Mouse (Mus musculus) gastrocnemius, postnatal 25 days (tissue): Measurements from ENCODE around the gene Pced1b. TPM values are rescaled to one million over a fixed set of nuclear protein-coding genes. Genes with fewer than 3 reads are reported as not detected.
"Not testable (repeated sequence)": the region's sequence is repeated elsewhere in the genome, so short reads cannot be mapped to it uniquely, and the experiment has no call there.

Experiments used
- DNase-seq: peaks from one replicate; pipeline ENCODE4 v3.0.0; 2022
- total RNA-seq, 2 experiments: library from RNA; stranded (reverse); gene quantifications; 1 replicate in 1 of 2; 2 replicates in 1 of 2; pipeline ENCODE4 v1.2.3; 2021

Gene Pced1b
- total RNA-seq, 2 experiments from 2014 or later, result 0.87 to 1.2 TPM

DNA sequence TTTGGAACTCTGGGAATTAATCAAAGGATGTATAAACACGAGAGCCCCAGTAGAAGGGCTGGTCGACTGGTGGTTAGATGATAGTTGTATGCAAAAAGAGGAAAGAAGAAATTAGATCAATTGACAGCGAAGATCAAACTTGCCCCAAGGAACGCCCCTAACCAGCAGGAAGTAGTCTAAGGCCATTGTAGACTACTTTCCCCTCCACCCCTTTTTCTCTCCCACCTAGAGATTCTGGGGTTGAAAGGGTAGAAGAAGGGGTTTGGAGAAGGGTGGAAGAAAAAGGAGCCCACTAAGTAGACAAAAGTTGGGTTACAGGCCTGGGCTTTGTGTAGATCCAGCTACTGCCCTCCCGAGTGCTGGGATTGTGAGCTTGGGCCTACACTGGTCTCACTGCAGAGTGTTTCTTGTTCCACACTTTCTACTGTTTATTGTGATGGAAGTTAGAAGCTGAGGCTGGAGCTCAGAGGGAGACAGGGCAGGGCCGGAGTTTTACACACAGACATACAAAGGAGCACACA lies 125.8 kb downstream of the Pced1b start:
- DNase-seq, result no peak

- no peak for DNase-seq
Measured at GRCm38 (mm10) chr15:97373203-97374084, 126.5 kb downstream of the Pced1b start.

GRCm38 (mm10) chr15:97374085-97374844 lies 127.4 kb downstream of the Pced1b start:
- DNase-seq, result no peak

DNA sequence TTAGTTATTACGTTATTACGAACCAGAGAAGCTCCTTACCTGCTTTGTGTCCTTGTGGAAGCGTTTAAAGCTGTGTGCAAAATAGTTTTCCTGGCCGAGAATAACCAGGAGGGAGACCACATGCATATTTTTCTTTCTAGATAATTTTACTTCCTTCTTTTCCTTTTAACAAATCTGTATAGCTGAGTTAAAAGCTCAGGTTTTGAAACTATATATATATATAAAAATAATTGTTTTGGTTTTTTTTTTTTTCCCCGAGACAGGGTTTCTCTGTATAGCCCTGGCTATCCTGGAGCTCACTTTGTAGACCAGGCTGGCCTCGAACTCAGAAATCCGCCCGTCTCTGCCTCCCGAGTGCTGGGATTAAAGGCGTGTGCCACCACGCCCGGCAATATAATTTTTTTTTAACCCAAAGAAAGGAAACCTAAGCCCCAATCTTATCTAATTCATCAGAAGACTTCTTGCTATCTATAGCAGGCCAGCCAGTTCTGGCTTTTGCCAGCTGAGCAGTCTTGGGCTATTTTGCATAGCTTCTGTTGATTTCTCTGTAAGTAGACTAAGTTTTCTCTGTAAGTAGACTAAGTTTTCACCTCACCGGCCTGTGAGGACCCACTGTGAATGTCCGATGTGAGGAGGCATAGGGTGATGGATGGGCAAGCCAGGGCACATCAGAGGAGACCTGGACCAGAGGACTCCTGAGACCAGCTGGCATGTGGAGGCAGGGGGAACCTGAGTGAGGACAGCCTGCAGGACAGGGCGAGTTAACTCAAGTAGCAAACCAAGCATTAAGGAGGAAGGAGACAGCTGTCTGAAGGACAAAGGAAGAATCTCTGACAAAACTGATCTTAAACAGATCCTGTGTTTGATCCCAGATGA lies 128.2 kb downstream of the Pced1b start:
- DNase-seq, result no peak

DNA sequence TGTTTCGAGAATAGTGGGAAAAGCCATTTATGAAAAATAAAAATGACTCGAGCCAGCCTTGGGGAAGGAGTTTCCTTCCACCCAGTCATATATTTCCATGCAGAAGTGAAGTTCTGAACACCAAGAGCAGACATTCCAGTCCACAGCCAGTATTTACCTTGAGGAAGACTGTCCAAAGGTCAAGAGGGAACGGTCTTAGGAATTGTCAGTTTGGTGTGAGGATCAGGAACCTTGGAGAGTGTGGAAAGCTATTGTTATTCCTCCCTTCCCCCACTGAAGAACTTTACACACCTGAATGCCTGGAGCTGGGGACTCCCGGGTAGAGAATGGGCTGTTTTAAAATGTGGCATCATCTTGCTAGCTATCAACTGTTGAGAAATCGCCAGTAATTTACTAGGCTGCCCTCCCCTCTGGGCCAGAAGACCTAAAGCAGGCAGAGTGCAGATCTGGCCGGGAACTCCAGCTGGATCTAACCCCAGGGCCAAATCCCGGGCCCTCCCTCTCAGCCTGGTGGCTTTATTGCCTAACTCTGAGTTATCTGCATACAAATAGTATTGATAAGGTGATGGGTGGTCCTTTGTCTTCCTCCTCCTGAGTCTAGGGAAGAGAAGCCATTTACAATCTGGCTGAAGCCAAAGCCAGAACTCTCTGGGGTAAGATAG lies 129.3 kb downstream of the Pced1b start:
- DNase-seq, result no peak

DNA sequence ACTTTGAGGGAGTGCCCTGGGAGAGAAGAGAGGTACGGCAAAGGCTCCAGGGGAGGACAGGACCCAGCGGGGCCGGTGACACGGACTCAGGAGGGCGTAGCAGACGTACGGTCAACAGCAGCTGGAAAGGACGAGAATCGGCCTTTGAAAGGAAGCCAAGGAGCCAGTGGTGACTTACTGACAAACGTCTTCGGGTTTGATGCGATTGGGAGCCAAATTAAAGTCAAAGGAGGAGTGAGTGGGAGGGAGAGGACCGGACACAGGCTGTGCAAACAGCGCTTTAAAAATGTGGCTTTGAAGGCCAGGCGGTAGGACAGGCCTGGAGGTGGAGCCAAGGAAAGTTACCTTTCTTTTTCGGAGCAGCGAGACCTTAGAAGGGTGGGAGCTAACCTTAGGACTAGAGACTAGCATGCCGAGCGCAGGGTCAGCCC lies 129.9 kb downstream of the Pced1b start:
- DNase-seq, result no peak

- no peak for DNase-seq
Measured at GRCm38 (mm10) chr15:97378061-97378460, 131.2 kb downstream of the Pced1b start.

DNA sequence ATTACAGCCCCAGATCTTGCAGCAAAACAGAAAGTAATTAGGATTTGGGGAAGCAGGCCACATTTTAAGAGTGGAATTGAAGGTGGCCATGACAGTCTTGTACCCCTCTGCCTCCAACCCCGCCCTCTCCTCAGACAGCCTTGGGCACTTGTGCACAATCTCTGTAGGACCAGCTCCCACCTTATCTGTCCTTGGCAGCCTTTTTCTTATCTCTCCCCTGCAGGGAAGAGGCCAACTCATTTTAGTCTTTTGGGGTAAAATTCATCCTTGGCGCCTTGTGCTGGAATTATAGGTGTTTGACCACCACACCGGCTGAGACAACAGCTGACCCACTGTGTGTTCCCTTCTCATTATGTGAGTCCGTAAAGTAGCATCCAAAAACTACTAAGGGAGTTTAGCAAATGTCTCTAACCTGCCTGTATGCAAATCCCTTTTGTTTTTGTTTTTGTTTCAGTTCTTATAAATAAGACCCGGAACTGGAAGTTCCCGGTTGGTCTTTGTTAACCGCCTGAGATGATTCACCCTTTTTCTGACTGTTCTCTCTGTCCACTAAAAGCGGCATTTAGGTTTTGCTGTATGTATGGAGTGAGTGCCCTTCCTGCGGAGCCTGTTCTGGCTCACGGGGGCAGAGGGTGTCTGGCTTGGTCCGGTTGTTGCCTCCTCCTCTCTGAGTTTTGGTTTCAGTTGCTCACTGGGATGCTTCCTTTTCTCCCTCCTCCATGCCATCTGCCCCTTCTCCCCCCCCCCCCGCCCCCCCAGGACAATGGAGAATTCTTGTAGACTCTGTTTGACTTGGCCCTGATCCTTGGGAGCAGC lies 132.8 kb downstream of the Pced1b start:
- no peak for DNase-seq

GRCm38 (mm10) chr15:97382567-97382966 lies 135.7 kb downstream of the Pced1b start:
- no peak for DNase-seq

GRCm38 (mm10) chr15:97383523-97384141 lies 136.7 kb downstream of the Pced1b start:
- no peak for DNase-seq

DNA sequence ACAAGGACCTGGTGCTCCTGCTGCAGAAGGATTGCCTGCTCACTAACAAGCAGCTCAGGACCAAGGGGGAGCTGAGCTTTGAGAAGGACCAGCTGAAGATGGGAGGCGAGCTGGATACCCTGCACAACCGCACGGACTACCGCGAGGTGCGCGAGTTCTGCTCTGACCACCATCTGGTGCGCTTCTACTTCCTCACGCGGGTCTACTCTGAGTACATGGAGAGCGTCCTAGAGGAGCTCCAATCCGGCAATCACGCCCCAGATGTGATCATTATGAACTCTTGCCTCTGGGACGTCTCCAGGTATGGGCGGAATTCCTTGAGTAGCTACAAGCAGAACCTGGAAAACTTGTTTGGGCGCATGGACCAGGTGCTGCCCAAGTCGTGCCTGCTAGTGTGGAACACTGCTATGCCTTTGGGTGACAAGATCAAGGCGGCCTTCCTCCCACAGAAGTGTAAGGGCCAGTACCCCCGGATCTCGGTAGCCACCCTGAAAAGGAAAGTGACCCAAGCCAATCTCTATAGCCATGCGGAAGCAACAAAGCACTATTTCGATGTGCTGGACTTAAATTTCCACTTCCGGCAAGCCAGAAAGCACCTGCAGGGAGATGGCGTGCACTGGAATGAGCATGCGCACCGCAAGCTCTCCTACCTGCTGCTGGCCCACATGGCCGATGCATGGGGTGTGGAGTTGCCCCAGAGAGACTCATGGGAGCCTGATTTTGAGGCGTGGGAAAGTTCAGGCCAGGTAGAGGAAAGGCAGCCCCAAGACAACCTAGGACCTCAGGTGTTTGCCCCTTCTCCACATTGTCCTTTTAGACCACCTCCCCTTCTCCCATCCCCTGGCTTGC lies 137.5 kb downstream of the Pced1b start:
- no peak for DNase-seq

- DNase-seq, result not testable (repeated sequence)
Measured at GRCm38 (mm10) chr15:97385174-97385573, 138.3 kb downstream of the Pced1b start.

GRCm38 (mm10) chr15:97387793-97388192 lies 140.9 kb downstream of the Pced1b start:
- no peak for DNase-seq

DNA sequence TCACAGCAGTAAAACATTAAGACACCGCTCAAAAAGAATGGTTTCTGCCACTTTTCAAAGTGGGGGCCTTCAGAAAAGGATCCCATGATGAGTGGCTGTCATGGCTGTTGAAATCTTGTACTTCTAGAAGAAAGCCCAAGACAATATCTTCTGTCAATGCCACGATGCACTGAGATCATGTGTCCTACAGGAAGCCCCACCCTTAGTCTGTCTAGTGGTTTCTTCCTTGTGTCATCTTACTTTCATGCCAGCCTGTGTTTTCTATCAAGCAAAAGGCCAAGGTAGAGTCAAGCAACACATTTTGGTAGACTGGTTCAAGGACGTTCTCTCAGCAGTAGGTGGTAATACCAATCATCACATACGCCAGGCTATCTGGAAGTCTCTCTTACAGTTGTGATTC lies 142.7 kb downstream of the Pced1b start:
- no peak for DNase-seq

DNA sequence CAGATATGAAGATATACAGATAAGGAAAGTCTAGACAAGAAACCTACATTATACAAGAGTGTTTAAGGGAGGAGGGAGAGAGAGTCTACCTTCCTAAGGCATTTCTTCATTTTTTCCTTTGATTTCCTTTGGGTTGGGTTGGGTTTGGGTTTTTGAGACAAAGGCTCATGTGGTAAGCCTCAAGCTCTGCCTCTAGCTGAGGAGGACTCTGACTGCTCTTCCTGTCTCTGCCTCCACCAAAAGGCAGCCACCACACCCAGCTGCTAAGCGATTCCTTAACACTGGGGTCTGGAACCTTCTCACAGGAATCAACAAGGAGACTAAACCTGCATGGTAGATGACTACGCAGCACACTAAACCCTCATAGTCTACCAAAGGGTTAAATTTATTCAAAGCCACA lies 143.9 kb downstream of the Pced1b start:
- no peak for DNase-seq

DNA sequence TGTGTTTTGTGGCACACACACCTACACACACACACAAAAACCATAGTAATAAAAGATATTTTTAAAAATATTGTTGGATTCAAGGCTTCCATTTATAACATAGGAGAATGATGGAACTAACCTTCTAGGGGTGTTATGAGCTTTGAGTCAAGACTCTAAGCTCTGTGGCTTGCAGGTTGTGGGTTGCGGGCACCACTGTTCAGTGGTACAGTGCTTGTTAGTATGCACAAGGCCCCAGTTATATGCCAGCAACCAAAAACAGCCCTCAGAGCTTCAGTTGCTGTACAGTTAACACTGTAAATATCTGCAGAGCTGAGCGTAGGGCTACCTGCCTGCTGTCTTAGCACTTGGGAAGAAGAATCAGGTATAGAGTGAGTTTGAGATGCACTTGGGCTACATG lies 144.5 kb downstream of the Pced1b start:
- DNase-seq, result no peak

DNA sequence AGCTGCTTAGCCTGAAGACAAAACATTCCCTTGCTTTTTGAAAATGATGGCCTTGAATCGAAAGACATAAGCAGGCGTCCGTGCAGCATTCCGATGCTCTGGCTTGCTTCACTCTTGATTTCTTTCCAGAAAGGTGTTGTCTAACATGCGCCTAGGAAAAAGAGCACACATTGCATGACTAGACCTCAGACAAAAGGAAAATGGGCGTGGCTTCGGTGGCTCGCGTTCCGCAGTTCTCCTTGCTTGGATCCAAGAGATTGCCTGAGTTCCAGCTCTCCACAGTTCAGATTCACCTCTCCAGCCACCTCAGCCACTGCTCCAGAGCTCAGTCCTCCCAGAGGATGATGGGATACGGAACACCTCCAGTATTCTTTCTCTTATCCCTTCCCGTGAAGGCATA lies 147.7 kb downstream of the Pced1b start:
- DNase-seq, result no peak

GRCm38 (mm10) chr15:97396586-97397299 lies 149.8 kb downstream of the Pced1b start:
- no peak for DNase-seq
